Mouse (Mus musculus) forebrain, embryonic 12.5 days (tissue): ENCODE measurements around the gene Rps28. TPM values are rescaled to one million over a fixed set of nuclear protein-coding genes. Genes with fewer than 3 reads are reported as not detected.
"Not testable (repeated sequence)": the region's sequence is repeated elsewhere in the genome, so short reads cannot be mapped to it uniquely, and the experiment has no call there.

Source experiments
- ATAC-seq: fragments of 200-750 bp; cut with Nextera tagmentation; 2 replicates; pipeline ENCODE4 v1.8.0; 2017; ENCODE audit warnings: moderate TSS enrichment; ENCODE audit not compliant: low FRiP score
- H3K27ac ChIP-seq: fragments of 300-500 bp; sonication (generic); 2 replicates; pipeline ENCODE4 v1.5.1; 2016; ENCODE audit warnings: mild to moderate bottlenecking
- H3K27me3 ChIP-seq: fragments of 300-500 bp; sonication (generic); 2 replicates; pipeline ENCODE4 v1.6.1; 2016; ENCODE audit warnings: mild to moderate bottlenecking
- H3K36me3 ChIP-seq: fragments of 300-500 bp; sonication (generic); replicated peaks from 2 replicates; pipeline ENCODE4 v1.6.1; 2016; ENCODE audit warnings: mild to moderate bottlenecking
- H3K4me1 ChIP-seq: fragments of 300-500 bp; sonication (generic); 2 replicates; pipeline ENCODE4 v1.6.1; 2016
- H3K4me2 ChIP-seq: fragments of 300-500 bp; sonication (generic); 2 replicates; pipeline ENCODE4 v1.6.1; 2016; ENCODE audit warnings: mild to moderate bottlenecking, moderate library complexity
- H3K4me3 ChIP-seq: fragments of 300-500 bp; sonication (generic); replicated peaks from 2 replicates; pipeline ENCODE4 v1.5.1; 2016; ENCODE audit warnings: mild to moderate bottlenecking
- H3K9ac ChIP-seq: fragments of 300-500 bp; sonication (generic); 2 replicates; pipeline ENCODE4 v1.6.1; 2016; ENCODE audit warnings: mild to moderate bottlenecking
- H3K9me3 ChIP-seq: fragments of 300-500 bp; sonication (generic); 2 replicates; pipeline ENCODE4 v1.6.1; 2016
- WGBS: fragments of 180-500 bp; shearing (Covaris S2); methylation state at CpG from one replicate; pipeline ENCODE4 v1.1.7; 2016; 5-methylcytosine and 5-hydroxymethylcytosine counted together
- polyA plus RNA-seq: library from polyadenylated mRNA; unstranded; fragments of >200 nt; fragmentation: Nextera tagmentation; extraction: Ambion mirVana; gene quantifications from 2 replicates; pipeline ENCODE4 v1.2.1, GENCODE M21; 2016

Gene Rps28
- polyA plus RNA-seq, 1 experiment from 2014 or later: 713 TPM

DNA sequence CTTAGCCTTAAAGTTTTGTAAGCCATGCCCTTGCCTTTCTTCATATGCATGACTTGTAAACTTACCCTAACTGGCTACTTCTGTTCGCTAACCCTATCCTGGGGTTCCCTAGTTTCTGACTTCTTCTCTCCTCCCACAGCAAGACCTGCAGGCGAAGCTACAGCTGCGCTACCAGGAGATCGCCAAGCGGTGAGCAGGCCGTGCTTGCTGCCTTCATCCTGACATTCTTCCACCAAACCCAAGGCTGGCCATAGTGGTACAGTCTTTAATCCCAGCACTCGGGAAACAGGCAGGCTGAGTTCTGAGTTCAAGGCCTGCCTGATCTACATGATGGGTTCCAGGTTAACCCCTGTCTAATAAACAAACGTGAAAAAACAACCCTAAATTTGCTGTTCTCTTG lies 1.1 kb upstream of the Rps28 start:
- H3K4me1 ChIP-seq: peaks cover 33% of the 10 kb centered on the region
- H3K4me2 ChIP-seq: peak overlapping the region; percentile 77
- H3K9me3 ChIP-seq: no peaks in the 10 kb centered on the region
- ATAC-seq: no peak
- H3K4me3 ChIP-seq: peak overlapping the region; percentile 77
- no peaks in the 10 kb centered on the region for H3K27me3 ChIP-seq
- H3K36me3 ChIP-seq: peaks cover 41% of the 10 kb centered on the region
- 85% methylated on average over 8 of the region's 8 CpGs for WGBS
- H3K27ac ChIP-seq: no peak overlapping the region
- peak overlapping the region; percentile 87; the same call in 1 of the 2 replicates for H3K9ac ChIP-seq

- not testable (repeated sequence) for H3K27me3 ChIP-seq, ATAC-seq, H3K9me3 ChIP-seq
- Histone ChIP-seq H3K4me2 (peak overlapping the region; percentile 77), H3K36me3 (peaks cover 41% of the 10 kb centered on the region), H3K4me1 (peaks cover 33% of the 10 kb centered on the region), H3K4me3 (peak overlapping the region; percentile 77), H3K27ac (peak overlapping the region; percentile 84; the same call in 1 of the 2 replicates), H3K9ac (peak overlapping the region; percentile 87)
- WGBS: 5% methylated on average over 6 of the region's 6 CpGs
Measured at GRCm38 (mm10) chr17:33824997-33825330, 602 bp upstream of the Rps28 start.

GRCm38 (mm10) chr17:33823171-33823570 lies 1.2 kb downstream of the Rps28 start:
- 86% methylated on average over 8 of the region's 8 CpGs for WGBS
- H3K9me3 ChIP-seq, H3K27me3 ChIP-seq, H3K27ac ChIP-seq, ATAC-seq: not testable (repeated sequence)
- Histone ChIP-seq H3K4me1 (peaks cover 44% of the 10 kb centered on the region), H3K4me3 (peak overlapping the region; percentile 77), H3K9ac (peak overlapping the region; percentile 87), H3K36me3 (peaks cover 48% of the 10 kb centered on the region), H3K4me2 (peak overlapping the region; percentile 80)

DNA sequence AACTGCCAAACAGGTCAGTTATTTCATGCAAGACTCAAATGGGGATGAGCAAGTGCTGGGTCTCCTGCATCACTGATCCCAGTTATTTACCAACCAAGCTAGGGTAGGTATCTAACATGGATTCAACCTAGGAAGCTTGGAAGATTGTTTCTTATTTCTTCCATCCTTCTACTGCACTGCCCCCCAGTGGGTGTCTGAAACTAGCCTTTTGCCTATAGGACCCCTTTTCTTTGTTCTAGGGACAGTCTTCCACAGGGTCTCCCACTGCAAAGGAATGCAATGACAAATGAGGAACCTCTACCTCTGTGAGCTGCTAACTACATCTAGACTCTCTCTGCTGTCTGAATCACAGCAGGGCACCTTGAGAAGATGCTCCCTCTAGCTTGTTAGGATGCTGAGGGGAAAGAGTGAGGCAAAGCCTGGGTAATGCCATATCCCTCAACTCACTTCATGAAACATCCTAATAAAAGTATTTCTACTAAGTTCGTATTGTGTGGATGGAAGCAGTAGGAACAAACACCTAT lies 1.9 kb downstream of the Rps28 start:
- WGBS: 88% methylated on average over 1 of the region's 1 CpGs
- no peak for ATAC-seq
- Histone ChIP-seq H3K4me2 (peak overlapping the region; percentile 4; the same call in 1 of the 2 replicates), H3K4me1 (peaks cover 49% of the 10 kb centered on the region), H3K27me3 (no peaks in the 10 kb centered on the region), H3K4me3 (no peak overlapping the region; the same call in 1 of the 2 replicates), H3K9ac (no peak overlapping the region), H3K36me3 (peaks cover 48% of the 10 kb centered on the region), H3K27ac (no peak overlapping the region), H3K9me3 (no peaks in the 10 kb centered on the region)

- Histone ChIP-seq H3K36me3 (peaks cover 46% of the 10 kb centered on the region), H3K4me1 (peaks cover 36% of the 10 kb centered on the region), H3K9ac (peak overlapping the region; percentile 80), H3K9me3 (no peaks in the 10 kb centered on the region), H3K4me2 (peak overlapping the region; percentile 82), H3K27ac (peak overlapping the region; percentile 87), H3K27me3 (no peaks in the 10 kb centered on the region), H3K4me3 (peak overlapping the region; percentile 50)
- 18% methylated on average over 33 of the region's 33 CpGs for WGBS
- ATAC-seq: peak; percentile 58; the same call in 1 of the 2 replicates
Measured at GRCm38 (mm10) chr17:33817969-33818643, 6.3 kb downstream of the Rps28 start.

DNA sequence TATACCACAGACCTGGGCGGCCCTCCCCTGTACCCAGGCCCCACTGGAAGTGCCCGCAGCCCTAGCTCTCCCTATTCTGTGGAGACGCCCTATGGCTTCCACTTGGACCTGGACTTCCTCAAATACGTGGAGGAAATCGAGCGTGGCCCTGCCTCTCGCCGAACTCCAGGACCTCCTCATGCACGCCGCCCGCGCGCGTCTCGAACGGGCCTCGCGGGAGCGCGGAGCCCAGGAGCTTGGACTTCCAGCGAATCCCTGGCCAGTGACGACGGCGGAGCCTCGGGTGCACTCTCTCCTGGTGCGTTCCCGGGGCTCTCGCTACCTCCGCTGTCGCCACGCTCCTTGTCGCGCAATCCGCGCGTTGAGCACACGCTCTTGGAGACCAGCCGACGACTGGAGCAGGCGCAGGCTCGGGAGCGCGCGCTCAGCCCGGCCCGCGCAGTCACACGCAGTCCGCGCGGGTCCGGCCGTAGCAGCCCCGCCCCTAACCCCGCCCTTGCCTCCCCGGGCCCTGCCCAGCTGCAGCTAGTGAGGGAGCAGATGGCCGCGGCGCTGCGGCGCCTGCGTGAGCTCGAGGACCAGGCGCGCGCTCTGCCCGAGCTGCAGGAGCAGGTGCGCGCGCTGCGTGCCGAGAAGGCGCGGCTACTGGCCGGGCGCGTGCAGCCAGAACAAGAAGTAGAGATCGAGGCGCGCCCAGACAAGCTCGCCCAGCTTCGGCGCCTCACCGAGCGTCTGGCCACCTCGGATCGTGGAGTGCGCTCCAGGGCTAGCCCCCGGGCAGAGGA lies 7.0 kb downstream of the Rps28 start:
- Histone ChIP-seq H3K27ac (peak overlapping the region; percentile 87), H3K4me2 (peak overlapping the region; percentile 82), H3K9me3 (no peaks in the 10 kb centered on the region), H3K4me1 (peaks cover 28% of the 10 kb centered on the region), H3K36me3 (peaks cover 39% of the 10 kb centered on the region), H3K27me3 (peaks cover under 1% of the 10 kb centered on the region; the same call in 1 of the 2 replicates), H3K4me3 (peak overlapping the region; percentile 50), H3K9ac (peak overlapping the region; percentile 80)
- ATAC-seq: peak; percentile 97
- WGBS: under 1% methylated on average over 89 of the region's 89 CpGs

DNA sequence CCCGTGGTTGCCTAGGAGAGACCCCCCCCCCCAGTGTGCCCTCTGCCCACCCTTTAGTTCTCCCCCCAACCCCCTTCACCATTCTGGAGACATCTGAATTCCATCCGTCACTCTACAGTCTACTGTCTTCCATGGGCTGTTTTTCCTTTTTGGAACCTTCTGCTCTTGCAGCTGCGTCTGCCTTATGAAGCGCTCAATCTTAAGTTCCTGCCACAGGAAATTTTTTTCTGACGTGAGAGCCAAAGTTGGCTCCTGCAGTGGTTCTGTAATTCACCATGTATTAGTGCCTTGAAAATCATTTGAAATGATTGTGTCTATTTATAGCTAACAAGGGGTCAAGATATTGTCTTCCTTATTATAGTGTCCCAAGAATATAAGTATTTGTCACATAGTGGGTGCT lies 7.8 kb downstream of the Rps28 start:
- Histone ChIP-seq H3K9ac (no peak overlapping the region), H3K36me3 (peaks cover 31% of the 10 kb centered on the region), H3K4me2 (peak overlapping the region; percentile 82), H3K4me3 (peak overlapping the region; percentile 50; the same call in 1 of the 2 replicates), H3K4me1 (peaks cover 22% of the 10 kb centered on the region), H3K27me3 (peaks cover 4% of the 10 kb centered on the region), H3K27ac (no peak overlapping the region), H3K9me3 (no peaks in the 10 kb centered on the region)
- ATAC-seq: no peak
- WGBS: 76% methylated on average over 5 of the region's 5 CpGs

GRCm38 (mm10) chr17:33815399-33815798 lies 9.0 kb downstream of the Rps28 start:
- no peak for ATAC-seq
- peaks cover 19% of the 10 kb centered on the region for H3K36me3 ChIP-seq
- H3K27ac ChIP-seq: no peak overlapping the region
- H3K4me3 ChIP-seq: no peak overlapping the region
- peaks cover 31% of the 10 kb centered on the region for H3K4me1 ChIP-seq
- H3K9me3 ChIP-seq: no peaks in the 10 kb centered on the region
- no peak overlapping the region for H3K9ac ChIP-seq
- no peak overlapping the region for H3K4me2 ChIP-seq
- H3K27me3 ChIP-seq: peaks cover 16% of the 10 kb centered on the region
- 93% methylated on average over 5 of the region's 6 CpGs for WGBS

GRCm38 (mm10) chr17:33812990-33813389 lies 11.4 kb downstream of the Rps28 start:
- H3K9me3 ChIP-seq: no peaks in the 10 kb centered on the region
- H3K4me3 ChIP-seq: no peak overlapping the region
- no peak overlapping the region for H3K9ac ChIP-seq
- no peak overlapping the region for H3K4me2 ChIP-seq
- peaks cover 19% of the 10 kb centered on the region for H3K4me1 ChIP-seq
- no peaks in the 10 kb centered on the region for H3K36me3 ChIP-seq
- WGBS: 76% methylated on average over 4 of the region's 4 CpGs
- no peak for ATAC-seq
- H3K27me3 ChIP-seq: peaks cover 17% of the 10 kb centered on the region
- no peak overlapping the region for H3K27ac ChIP-seq

- H3K4me1 ChIP-seq: peaks cover 17% of the 10 kb centered on the region
- no peak overlapping the region for H3K4me2 ChIP-seq
- H3K4me3 ChIP-seq: no peak overlapping the region
- whole genome bisulfite sequencing: 82% methylated on average over 3 of the region's 3 CpGs
- H3K27me3 ChIP-seq: peaks cover 17% of the 10 kb centered on the region
- no peak for ATAC-seq
- no peak overlapping the region for H3K9ac ChIP-seq
- no peak overlapping the region for H3K27ac ChIP-seq
- no peaks in the 10 kb centered on the region for H3K36me3 ChIP-seq
- H3K9me3 ChIP-seq: no peaks in the 10 kb centered on the region
Measured at GRCm38 (mm10) chr17:33812475-33812874, 11.9 kb downstream of the Rps28 start.

DNA sequence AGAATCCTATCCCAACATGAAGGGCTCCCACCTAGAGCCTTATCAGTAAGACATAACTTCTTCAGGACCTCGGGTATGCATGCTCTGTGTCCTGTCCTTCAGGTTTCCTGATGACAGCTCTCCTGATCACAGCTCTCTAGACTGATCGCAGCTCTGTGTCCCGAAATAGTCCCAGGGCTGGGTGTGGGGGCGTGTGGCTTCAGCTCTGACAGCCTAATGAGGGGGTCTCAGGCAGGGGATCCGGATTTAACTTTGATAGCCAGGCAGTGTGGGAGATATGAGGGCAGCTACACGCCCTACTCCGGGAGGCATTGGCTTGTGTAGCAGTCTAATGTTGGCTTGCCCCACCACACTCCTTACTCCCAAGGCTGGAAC lies 13.2 kb downstream of the Rps28 start:
- ATAC-seq: no peak
- Histone ChIP-seq H3K27me3 (peaks cover 21% of the 10 kb centered on the region), H3K9ac (0 out of 2 replicates have a peak overlapping the region, but pooled peaks have one; percentile 48), H3K36me3 (no peaks in the 10 kb centered on the region), H3K27ac (no peak overlapping the region), H3K4me2 (peak overlapping the region; percentile 76), H3K4me3 (peak overlapping the region; percentile 49), H3K4me1 (peaks cover 10% of the 10 kb centered on the region), H3K9me3 (no peaks in the 10 kb centered on the region)
- WGBS: 24% methylated on average over 7 of the region's 7 CpGs

- Histone ChIP-seq H3K36me3 (no peaks in the 10 kb centered on the region), H3K27ac (no peak within 1 kb of the TSS), H3K27me3 (peaks cover 21% of the 10 kb centered on the region), H3K9me3 (no peaks in the 10 kb centered on the region), H3K4me2 (peak within 1 kb of the TSS; percentile 76), H3K9ac (peak within 1 kb of the TSS; percentile 48; the same call in 1 of the 2 replicates), H3K4me1 (peaks cover 10% of the 10 kb centered on the region), H3K4me3 (peak within 1 kb of the TSS; percentile 49)
- peak; percentile 99 for ATAC-seq
- under 1% methylated on average over 36 of the region's 36 CpGs for WGBS
Measured at GRCm38 (mm10) chr17:33810334-33811141, 13.8 kb downstream of the Rps28 start, which contains the start of gene Kank3. TSS of gene Kank3 (plus strand) at chr17:33810519.
